ENCODE assay signal across 8 mouse cellular contexts in the genomic region with DNA sequence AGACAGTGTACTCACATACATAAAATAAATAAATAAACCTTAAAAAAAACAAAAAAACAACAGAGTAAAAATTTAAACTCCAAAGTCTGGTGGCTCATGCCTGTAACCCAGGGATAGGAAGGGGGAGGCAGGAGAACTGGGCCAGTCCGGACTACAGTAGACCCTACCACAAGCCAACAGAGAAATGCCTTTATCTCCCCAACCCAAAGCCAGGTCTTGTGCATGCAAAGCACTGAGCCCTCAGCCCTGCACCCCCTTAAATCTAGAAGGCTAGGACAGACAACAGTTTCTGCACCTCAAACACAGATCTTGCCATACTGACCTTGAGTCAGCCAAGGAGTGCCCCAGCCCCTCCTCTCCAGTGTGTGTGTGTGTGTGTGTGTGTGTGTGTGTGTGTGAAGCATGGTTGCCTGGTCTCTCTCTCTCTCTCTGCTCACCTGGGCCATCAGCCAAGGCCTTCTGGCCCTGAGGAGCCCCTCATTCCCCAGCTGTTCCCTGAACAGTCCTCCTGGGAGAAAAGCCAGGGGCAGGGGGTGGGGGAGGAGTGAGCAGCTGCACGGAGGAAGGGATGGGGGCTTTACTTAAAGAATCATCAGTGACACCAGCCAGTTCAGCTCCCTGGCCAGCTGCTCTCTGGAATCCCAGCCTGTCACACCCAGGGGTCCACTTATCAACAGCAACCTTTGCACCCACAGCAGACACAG. TPM values are rescaled to one million over a fixed set of nuclear protein-coding genes. Genes with fewer than 3 reads are reported as not detected.
DNase-seq lines count a peak whose midpoint lies in the region; ATAC-seq and TF ChIP-seq lines count a peak whose summit lies in the region.

No protein-coding gene starts in this region.

- 49% methylated on average over 2 of the region's 2 CpGs for WGBS in embryonic facial prominence, embryonic 10.5 days
- WGBS in heart, postnatal 0 days, result 15% methylated on average over 2 of the region's 2 CpGs

- ATAC-seq in heart, postnatal 0 days (ENCODE audit: insufficient read depth, low read depth), result peak; percentile 86

- peak; percentile 78 to 85 for DNase-seq in kidney, postnatal 4 days
- no peak for DNase-seq in kidney, adult 18-20 months
- peak; percentile 38 for DNase-seq in embryonic facial prominence, embryonic 10.5 days (ENCODE audit: low spot score)
- DNase-seq in heart, postnatal 0 days (ENCODE audit: low spot score), result peak; percentile 78
- DNase-seq in lung, postnatal 4 days, result peak; percentile 63 to 87
- peak; percentile 77 for DNase-seq in yolk sac, embryonic 10.5 days (ENCODE audit: low spot score)
- DNase-seq in adrenal gland, postnatal 25 days, result no peak
- DNase-seq in c-Kit-positive CD71-positive TER-119-positive erythroid progenitor cells, embryonic 14.5 days (ENCODE audit: low spot score), result no peak

- H3K9ac ChIP-seq in heart, postnatal 0 days (replicated peaks; ENCODE audit: low read depth, low read length), result no peak overlapping the region

- TF ChIP-seq CTCF in heart, postnatal 0 days (IDR thresholded peaks at IDR 0.05; ENCODE audit: low read depth), result no peak

- H3K27me3 ChIP-seq in embryonic facial prominence, embryonic 10.5 days (replicated peaks; ENCODE audit: low read depth, poor library complexity, severe bottlenecking), result no peaks in the 10 kb centered on the region
- H3K27me3 ChIP-seq in heart, postnatal 0 days (ENCODE audit: control insufficient read depth, insufficient read depth, low read length), result no peaks in the 10 kb centered on the region

- no peak for TF ChIP-seq EP300 in heart, postnatal 0 days (IDR thresholded peaks at IDR 0.05; ENCODE audit: low read depth)

- no peak overlapping the region for H3K4me2 ChIP-seq in heart, postnatal 0 days (ENCODE audit: low read depth, low read length)

- H3K27ac ChIP-seq in embryonic facial prominence, embryonic 10.5 days (replicated peaks), result peak overlapping the region; percentile 31
- H3K27ac ChIP-seq in heart, postnatal 0 days (ENCODE audit: low read depth), result peak overlapping the region; percentile 71

- H3K4me1 ChIP-seq in embryonic facial prominence, embryonic 10.5 days, result peaks cover 57% of the 10 kb centered on the region
- peaks cover 27% of the 10 kb centered on the region for H3K4me1 ChIP-seq in heart, postnatal 0 days (ENCODE audit: control insufficient read depth, insufficient read depth)

- H3K36me3 ChIP-seq in embryonic facial prominence, embryonic 10.5 days (replicated peaks), result peaks cover 60% of the 10 kb centered on the region
- H3K36me3 ChIP-seq in heart, postnatal 0 days (replicated peaks; ENCODE audit: control insufficient read depth, insufficient read depth, low read length), result peaks cover 17% of the 10 kb centered on the region; the same call in 1 of the 2 replicates

- H3K9me3 ChIP-seq in embryonic facial prominence, embryonic 10.5 days, result no peaks in the 10 kb centered on the region
- H3K9me3 ChIP-seq in heart, postnatal 0 days (replicated peaks; ENCODE audit: control insufficient read depth, low read length), result no peaks in the 10 kb centered on the region

- H3K4me3 ChIP-seq in embryonic facial prominence, embryonic 10.5 days, result peak overlapping the region; percentile 30; the same call in 1 of the 2 replicates
- H3K4me3 ChIP-seq in heart, postnatal 0 days (ENCODE audit: low read depth, low read length), result no peak overlapping the region

RNA-seq across cellular contexts. Expression of a gene that starts 17.3 kb away (rescaled TPM):
- polyA plus RNA-seq in embryonic facial prominence, embryonic 10.5 days (2016; fragmentation: Nextera tagmentation; extraction: Ambion mirVana), result 14.1 and 15.1 TPM in 2 replicates
- 7.5 and 35.0 TPM in 2 replicates for total RNA-seq in heart, postnatal 0 days (2014; rRNA removed; ENCODE audit: low replicate concordance)
- polyA plus RNA-seq in heart, postnatal 0 days (2015; fragmentation: Nextera tagmentation; extraction: Ambion mirVana), result 3.7 and 5.0 TPM in 2 replicates
- 40.6 and 42.1 TPM in 2 replicates for total RNA-seq in adrenal gland, postnatal 25 days (2021)

RNA-seq across cellular contexts. Expression of a gene that starts 34.3 kb away (rescaled TPM):
- 16.0 and 16.7 TPM in 2 replicates for polyA plus RNA-seq in embryonic facial prominence, embryonic 10.5 days (2016; fragmentation: Nextera tagmentation; extraction: Ambion mirVana)
- total RNA-seq in heart, postnatal 0 days (2014; rRNA removed; ENCODE audit: low replicate concordance), result 3.5 and 11.0 TPM in 2 replicates
- 12.5 and 13.1 TPM in 2 replicates for polyA plus RNA-seq in heart, postnatal 0 days (2015; fragmentation: Nextera tagmentation; extraction: Ambion mirVana)
- 6.2 and 7.7 TPM in 2 replicates for total RNA-seq in adrenal gland, postnatal 25 days (2021)

RNA-seq across cellular contexts. Expression of a gene that starts 47.6 kb away (rescaled TPM):
- polyA plus RNA-seq in embryonic facial prominence, embryonic 10.5 days (2016; fragmentation: Nextera tagmentation; extraction: Ambion mirVana), result 262 and 273 TPM in 2 replicates
- 190 and 225 TPM in 2 replicates for total RNA-seq in heart, postnatal 0 days (2014; rRNA removed; ENCODE audit: low replicate concordance)
- 188 and 200 TPM in 2 replicates for polyA plus RNA-seq in heart, postnatal 0 days (2015; fragmentation: Nextera tagmentation; extraction: Ambion mirVana)
- total RNA-seq in adrenal gland, postnatal 25 days (2021), result 719 and 813 TPM in 2 replicates

Comparison
In these comparisons a context has a peak if more than half of its experiments do, and no peak if none do; other contexts are left out.
1. DNase-seq: peak in kidney, postnatal 4 days (2 of 2), embryonic facial prominence, embryonic 10.5 days (single experiment), heart, postnatal 0 days (single experiment), lung, postnatal 4 days (2 of 2) and yolk sac, embryonic 10.5 days (single experiment); none in kidney, adult 18-20 months (single experiment), adrenal gland, postnatal 25 days (single experiment) and c-Kit-positive CD71-positive TER-119-positive erythroid progenitor cells, embryonic 14.5 days (single experiment).